Mouse (Mus musculus) stomach, postnatal 0 days (tissue): ENCODE measurements around the gene Arhgef33.

Experiments
- CTCF ChIP-seq: IDR thresholded peaks from 2 replicates; pipeline ENCODE4 v1.5.1; 2016; ENCODE audit warnings: antibody characterized with exemption, low read depth, mild to moderate bottlenecking, moderate library complexity
- EP300 ChIP-seq: optimal IDR thresholded peaks from 2 replicates; pipeline ENCODE3; 2016; ENCODE audit warnings: antibody characterized with exemption

GRCm38 (mm10) chr17:80367276-80367675, 60.1 kb downstream of the Arhgef33 start:
- TF ChIP-seq CTCF = no peak
- TF ChIP-seq EP300 = no peak
